Mouse (Mus musculus) skeletal muscle tissue, adult 2 months (tissue): ENCODE measurements around the gene Dazl.

ENCODE experiments used
- DNase-seq: peaks from one replicate; pipeline ENCODE4 v3.0.0-alpha.2; 2012; ENCODE audit warnings: low read depth, low spot score

The Dazl gene

GRCm38 (mm10) chr17:50293241-50293731 is at the start of gene Dazl:
Gene Dazl (minus strand): TSS chr17:50293636.
- peak; percentile 10 for DNase-seq

DNA sequence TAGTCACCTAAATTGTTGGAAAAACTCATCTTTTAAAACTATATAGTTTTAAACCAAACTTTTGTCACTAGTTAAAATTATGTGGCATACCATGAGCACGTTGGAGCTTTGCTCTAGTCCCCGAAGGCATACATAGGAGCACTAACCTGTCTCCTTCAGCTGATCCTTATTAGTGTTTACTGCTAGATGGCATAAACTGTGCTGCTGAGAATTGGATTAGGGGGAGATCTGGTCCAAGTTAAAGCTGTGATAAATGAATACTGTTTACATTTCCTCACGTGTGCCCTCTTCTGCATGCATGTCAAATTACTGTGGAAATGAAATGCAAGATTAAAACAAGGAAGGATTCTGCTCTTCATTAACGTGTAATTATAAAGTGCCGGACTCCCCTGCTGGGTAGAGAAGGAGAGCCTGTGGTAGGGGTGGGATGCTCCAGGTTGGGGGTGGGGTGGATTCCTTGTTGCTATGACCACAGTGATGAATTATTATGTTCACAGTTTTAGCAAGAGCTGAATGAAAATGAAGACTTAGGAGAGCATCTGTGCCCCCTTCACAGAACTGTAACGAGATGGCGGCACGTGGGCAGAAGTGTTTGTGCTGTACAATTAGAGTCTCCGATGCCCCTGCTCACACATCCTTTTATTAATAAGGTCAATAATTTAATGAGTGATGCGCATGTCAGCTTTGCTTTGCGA is 48.6 kb upstream of the Dazl start:
- DNase-seq, result no peak

- peak; percentile 82 for DNase-seq
These were observed 45.5 kb upstream of the Dazl start for GRCm38 (mm10) chr17:50338901-50339300.

DNA sequence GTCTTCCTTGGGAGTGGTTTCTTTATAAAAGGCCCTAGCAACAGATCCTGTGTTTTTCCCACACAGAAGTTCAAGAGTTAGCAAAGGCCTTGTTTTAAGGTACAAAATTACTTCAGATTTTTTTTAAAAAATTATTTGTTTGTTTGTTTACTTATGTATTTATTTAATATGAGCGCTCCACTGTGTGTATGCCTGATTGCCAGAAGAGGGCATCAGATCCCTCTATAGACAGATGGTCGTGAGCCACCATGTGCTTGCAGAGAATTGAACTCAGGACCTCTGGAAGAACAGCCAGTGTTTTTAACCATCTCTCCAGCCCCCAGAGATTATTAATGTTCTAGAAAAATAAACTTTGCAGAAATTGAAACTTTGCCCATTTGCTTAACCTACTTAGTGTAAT is 42.3 kb upstream of the Dazl start:
- no peak for DNase-seq

DNA sequence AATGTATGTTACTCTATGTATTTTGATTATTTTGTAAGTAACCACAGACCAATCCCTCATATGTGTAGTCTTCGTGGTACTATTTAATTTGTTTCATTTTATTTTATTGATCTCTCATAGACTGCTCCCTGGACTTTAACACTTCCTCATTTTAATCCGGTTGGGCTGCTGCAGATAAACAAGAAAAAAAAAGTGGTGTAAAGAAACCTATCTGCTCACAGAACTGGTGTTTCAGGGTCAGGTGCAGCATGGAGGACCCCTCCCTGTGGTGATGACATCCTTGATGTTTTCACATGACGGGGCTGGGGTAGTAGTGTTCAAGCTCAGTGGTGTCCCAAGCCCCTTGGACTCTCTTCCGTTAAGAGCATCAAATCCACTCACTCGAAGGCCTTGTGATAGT is 41.3 kb upstream of the Dazl start:
- DNase-seq, result no peak

DNA sequence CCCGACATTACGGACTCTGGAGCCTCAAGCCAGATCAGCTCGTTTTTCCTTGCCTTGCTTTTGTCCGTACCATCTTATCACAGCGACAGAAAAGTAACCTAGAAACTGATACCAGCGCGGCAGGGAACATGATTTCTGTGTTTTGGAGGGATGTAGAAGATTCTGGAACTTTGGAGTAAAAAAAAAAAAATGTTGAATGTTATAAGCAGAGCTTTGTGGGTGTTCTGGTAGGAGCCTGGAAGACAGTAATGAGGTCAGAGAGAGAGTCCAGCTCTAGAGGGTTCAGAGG is 38.5 kb upstream of the Dazl start:
- DNase-seq, result no peak

GRCm38 (mm10) chr17:50331171-50332011 is 38.0 kb upstream of the Dazl start:
- DNase-seq, result no peak

DNA sequence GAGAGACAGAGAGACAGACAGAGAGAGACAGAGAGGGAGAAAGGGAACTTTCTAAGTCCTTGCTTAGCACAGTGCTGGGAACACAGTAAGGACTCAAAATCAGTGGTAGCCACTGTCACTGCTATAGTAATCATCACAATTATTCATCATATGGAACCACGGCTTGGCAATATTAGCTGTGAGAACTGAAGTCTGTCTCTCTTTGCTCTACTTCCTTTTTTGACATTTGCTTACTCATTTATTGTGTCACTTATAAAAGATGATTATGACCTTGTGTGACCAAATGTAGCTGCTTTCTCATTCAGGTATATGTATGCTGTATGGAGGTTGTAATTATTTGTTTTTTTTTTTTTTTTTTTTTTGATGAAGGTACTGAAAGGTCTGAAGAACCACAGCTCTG is 36.8 kb upstream of the Dazl start:
- DNase-seq, result no peak

GRCm38 (mm10) chr17:50324658-50325057 is 31.2 kb upstream of the Dazl start:
- no peak for DNase-seq

- no peak for DNase-seq
These were observed 25.4 kb upstream of the Dazl start for GRCm38 (mm10) chr17:50318810-50319209.

DNA sequence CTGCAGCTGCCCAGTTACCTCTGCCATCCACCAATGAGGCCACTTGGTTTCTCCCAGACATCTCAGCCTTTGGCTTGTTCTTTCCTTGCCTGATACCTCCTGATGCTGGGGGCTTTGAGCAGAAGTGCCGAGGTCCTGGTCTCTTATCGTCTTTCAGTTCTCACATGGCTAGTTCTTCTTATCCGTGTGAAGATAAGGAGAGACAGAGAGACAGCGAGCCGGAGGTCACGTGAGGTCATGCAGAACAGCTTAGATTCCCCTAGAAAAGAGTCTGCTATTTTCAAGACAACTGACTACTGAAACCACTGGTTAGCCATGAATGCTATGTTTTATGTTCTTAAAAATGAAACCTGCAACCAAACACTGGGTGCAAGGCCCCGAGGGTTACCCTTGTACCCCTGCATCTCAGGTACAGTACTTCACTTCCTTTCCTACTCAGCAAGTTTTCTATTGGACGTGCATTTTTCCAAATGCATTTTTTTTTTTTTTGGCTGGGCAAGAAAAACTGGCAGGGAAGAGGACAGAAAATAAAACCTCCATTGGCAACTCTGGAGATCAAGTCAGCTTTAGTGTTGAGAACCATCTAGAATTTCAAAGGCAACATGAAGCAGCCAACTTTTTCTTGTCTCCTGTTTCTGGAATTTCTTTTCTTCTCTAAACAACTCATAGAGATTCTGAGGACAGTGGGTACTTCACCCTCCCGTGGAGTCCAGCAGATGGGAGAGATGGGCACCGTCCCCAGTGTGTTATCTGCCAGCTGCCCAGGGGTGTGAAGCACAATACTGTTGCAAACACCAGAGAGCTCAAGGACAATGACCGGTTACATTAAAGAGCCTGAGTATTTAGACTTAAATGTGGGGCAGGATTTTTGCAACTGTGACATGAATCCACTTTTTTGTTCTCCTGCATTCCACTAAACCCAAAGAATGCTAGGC is 23.0 kb upstream of the Dazl start:
- DNase-seq, result no peak

- DNase-seq, result no peak
These were observed 16.8 kb upstream of the Dazl start for GRCm38 (mm10) chr17:50310148-50310802.

- peak; percentile 28 for DNase-seq
These were observed 16.2 kb upstream of the Dazl start for GRCm38 (mm10) chr17:50309512-50310072.

GRCm38 (mm10) chr17:50308880-50309279 is 15.4 kb upstream of the Dazl start:
- no peak for DNase-seq

DNA sequence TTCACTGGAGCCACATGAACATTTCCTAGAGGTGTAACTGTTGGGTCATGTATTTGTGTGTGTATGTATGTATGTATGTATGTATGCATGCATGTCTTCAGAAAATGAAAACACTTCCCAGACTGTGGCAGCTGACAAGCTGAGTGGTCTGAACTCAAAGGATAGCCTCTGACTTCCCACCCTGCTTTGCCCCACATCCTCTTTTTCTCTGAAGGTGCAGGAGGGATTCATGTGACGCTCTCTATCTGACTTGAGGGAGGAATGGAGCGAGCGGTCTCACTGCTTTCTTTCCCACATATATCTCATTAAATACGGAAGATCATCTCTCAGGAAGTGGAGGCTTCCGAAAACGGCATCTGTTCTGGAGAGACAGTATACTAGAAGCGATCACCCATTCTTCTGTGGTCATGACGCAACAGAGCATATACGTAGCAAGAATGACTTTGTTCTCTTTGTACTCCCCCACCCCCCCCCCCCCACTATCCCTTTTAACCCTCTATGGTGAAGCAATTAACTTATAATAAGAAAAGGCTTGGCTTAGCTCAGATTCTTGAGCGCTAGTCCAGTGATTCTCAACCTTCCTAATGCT is 14.7 kb upstream of the Dazl start:
- no peak for DNase-seq

- DNase-seq, result no peak
These were observed 9.4 kb upstream of the Dazl start for GRCm38 (mm10) chr17:50302867-50303266.

DNA sequence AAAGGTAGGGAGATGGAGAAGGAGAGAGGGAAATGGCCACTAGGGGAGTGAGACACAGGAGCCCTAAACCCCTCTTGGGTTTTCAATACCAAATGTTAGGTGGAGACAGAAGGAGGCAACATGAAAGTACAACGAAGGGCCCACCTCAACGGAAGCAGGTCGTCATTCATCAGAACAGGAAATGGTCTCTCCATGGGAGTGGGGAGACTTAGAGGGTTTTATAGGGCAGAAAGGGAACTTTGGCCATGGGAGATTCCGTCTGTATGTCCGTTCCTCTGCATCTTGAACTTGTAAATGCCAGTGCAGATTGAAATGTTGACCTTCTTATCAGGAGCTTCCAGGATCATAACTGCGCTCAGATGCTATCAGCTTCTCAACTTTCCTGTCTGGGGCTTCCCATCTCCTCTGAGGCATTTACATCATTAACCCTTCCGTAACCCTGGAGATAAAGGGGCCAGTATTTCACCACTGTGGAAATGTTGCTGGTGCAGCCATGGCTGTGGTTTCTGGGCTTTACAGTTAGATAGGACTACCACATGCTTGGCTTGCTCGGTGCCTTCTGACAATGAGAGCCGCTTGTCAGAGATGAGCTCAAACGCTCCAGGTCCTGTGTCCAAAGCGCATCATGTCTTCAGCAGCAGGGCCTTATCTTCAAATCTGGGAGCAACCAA is 6.9 kb upstream of the Dazl start:
- DNase-seq, result no peak

DNA sequence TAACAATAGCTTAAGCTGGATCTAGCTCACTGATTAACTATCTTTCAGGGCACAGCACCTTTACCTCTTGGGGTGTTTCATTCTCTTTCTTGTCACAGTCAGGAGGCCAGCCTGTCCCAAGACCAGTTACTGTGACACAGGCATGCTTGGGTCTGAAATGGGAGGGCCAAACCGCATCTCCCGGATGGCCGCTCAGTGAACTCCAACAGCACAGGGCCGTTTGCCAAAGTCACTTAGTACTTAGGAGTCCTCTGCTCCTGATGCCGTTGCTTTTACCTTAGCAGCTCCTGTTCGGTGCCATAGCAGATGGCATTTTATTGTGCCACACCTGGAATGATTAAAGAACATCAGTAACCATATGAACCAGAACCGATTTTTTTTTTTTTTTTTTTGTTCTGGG is 5.4 kb upstream of the Dazl start:
- DNase-seq, result no peak

- DNase-seq, result no peak
These were observed 1.3 kb upstream of the Dazl start for GRCm38 (mm10) chr17:50294726-50295125.

DNA sequence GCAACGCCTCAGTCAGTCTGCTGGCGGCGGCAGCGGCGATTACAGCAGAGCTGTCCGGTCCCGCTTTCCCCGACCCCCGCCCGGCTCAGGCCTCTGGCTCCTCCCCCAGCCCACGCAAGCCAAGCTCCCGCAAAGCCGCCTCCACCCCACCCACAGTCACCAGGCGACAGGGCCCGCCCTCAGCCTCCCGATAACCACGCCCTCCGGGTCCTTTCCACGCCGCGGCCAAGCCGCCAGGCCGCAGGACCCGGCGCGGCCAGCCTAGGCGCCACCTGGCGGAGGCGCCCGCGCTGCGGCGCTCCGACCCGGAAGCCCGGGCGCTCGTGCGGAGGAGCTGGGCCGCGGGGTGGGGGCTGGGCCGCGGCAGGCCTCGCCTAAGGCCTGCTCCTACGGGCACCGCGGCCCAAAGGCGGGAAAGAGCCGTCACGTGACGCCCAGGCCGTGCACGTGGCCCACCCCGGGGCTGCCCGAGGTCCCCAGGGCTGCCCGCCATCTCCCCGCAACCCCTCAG is 720 bp downstream of the Dazl start:
- DNase-seq, result peak; percentile 81
